ENCODE assay signal across 11 mouse cellular contexts in genomic region chr5:125477533-125477932, GRCm38 (mm10). TPM values are rescaled to one million over a fixed set of nuclear protein-coding genes. Genes with fewer than 3 reads are reported as not detected.
DNase-seq lines count a peak whose midpoint lies in the region; ATAC-seq and TF ChIP-seq lines count a peak whose summit lies in the region.
"Had no signal": no experiment of that assay in that cellular context is flagged by ENCODE, and none has a peak within 500 bp of the region (broad histone marks: within the 10 kb centered on the region; RNA-seq: fewer than 3 reads in every experiment).

No protein-coding gene starts in this region.

- no peaks in the 10 kb centered on the region for H3K36me3 ChIP-seq in heart, adult 2 months (ENCODE audit: control insufficient read depth, insufficient read depth, low read length)
- peaks cover 34% of the 10 kb centered on the region for H3K36me3 ChIP-seq in embryonic facial prominence, embryonic 10.5 days (replicated peaks)
- no peaks in the 10 kb centered on the region for H3K36me3 ChIP-seq in hindbrain, embryonic 16.5 days (ENCODE audit: control insufficient read depth, insufficient read depth, low read length)
- H3K36me3 ChIP-seq in midbrain, embryonic 14.5 days (ENCODE audit: control insufficient read depth, insufficient read depth, low read length) = peaks cover under 1% of the 10 kb centered on the region; the same call in 1 of the 2 replicates

- no peaks in the 10 kb centered on the region for H3K9me3 ChIP-seq in embryonic facial prominence, embryonic 10.5 days
- no peaks in the 10 kb centered on the region for H3K9me3 ChIP-seq in hindbrain, embryonic 16.5 days (ENCODE audit: control insufficient read depth, low read length)
- no peaks in the 10 kb centered on the region for H3K9me3 ChIP-seq in midbrain, embryonic 14.5 days (ENCODE audit: control insufficient read depth, low read length)

- H3K4me2 ChIP-seq in hindbrain, embryonic 16.5 days (ENCODE audit: low read length) = peak overlapping the region; percentile 75
- peak overlapping the region; percentile 91 for H3K4me2 ChIP-seq in midbrain, embryonic 14.5 days (ENCODE audit: low read length)

- intact Hi-C loops in heart, adult 2 months (cut with DNase I) = loop anchor here (5.0 to 10.0 kb wide), 2 partner anchors 45 to 613 kb away; partner anchors contain the start of genes Ccdc92, Dhx37 and Zfp664

- no peak for TF ChIP-seq EP300 in heart, adult 2 months (IDR thresholded peaks at IDR 0.05; ENCODE audit: insufficient read depth, low read depth, low read length)

- no peak for ATAC-seq in hindbrain, embryonic 16.5 days
- no peak for ATAC-seq in midbrain, embryonic 14.5 days (ENCODE audit: low FRiP score, low TSS enrichment)

- no peak overlapping the region for H3K9ac ChIP-seq in heart, adult 2 months (ENCODE audit: low read depth, low read length)
- peak overlapping the region; percentile 89; the same call in 1 of the 2 replicates for H3K9ac ChIP-seq in hindbrain, embryonic 16.5 days (ENCODE audit: low read depth, low read length)
- no peak overlapping the region; the same call in 1 of the 2 replicates for H3K9ac ChIP-seq in midbrain, embryonic 14.5 days (replicated peaks; ENCODE audit: low read length)

- H3K27ac ChIP-seq in heart, adult 2 months = no peak overlapping the region
- 0 out of 2 replicates have a peak overlapping the region, but pooled peaks have one; percentile 8 for H3K27ac ChIP-seq in embryonic facial prominence, embryonic 10.5 days (replicated peaks)
- H3K27ac ChIP-seq in hindbrain, embryonic 16.5 days (ENCODE audit: low read depth, low read length) = no peak overlapping the region
- no peak overlapping the region for H3K27ac ChIP-seq in midbrain, embryonic 14.5 days (replicated peaks; ENCODE audit: low read depth, low read length)

- DNase-seq in heart, adult 11 months = peak; percentile 84
- DNase-seq in heart, adult 2 months = no peak
- DNase-seq in embryonic facial prominence, embryonic 10.5 days (ENCODE audit: low spot score) = peak; percentile 17
- no peak for DNase-seq in midbrain, embryonic 14.5 days
- DNase-seq in testis, postnatal 10 days (ENCODE audit: low spot score) = no peak
- DNase-seq in cerebellum, adult 9-10 months = no peak
- no peak for DNase-seq in retina, embryonic 14.5 days (ENCODE audit: low spot score)
- DNase-seq: adrenal gland, adult 2 months; gastrocnemius, postnatal 36 days had no signal

- no peak for TF ChIP-seq CTCF in heart, adult 2 months (IDR thresholded peaks at IDR 0.05)

- H3K79me2 ChIP-seq in heart, adult 2 months (replicated peaks; ENCODE audit: control insufficient read depth, insufficient read depth, low read length) = no peaks in the 10 kb centered on the region

- TF ChIP-seq POLR2A in heart, adult 2 months (IDR thresholded peaks at IDR 0.05; ENCODE audit: insufficient read depth, low read depth, low read length) = no peak

- H3K27me3 ChIP-seq in heart, adult 2 months (ENCODE audit: control insufficient read depth, insufficient read depth, low read length) = no peaks in the 10 kb centered on the region
- H3K27me3 ChIP-seq in embryonic facial prominence, embryonic 10.5 days (replicated peaks; ENCODE audit: low read depth, poor library complexity, severe bottlenecking) = no peaks in the 10 kb centered on the region
- no peaks in the 10 kb centered on the region for H3K27me3 ChIP-seq in hindbrain, embryonic 16.5 days (replicated peaks; ENCODE audit: control insufficient read depth, insufficient read depth, low read length)
- H3K27me3 ChIP-seq in midbrain, embryonic 14.5 days (ENCODE audit: control insufficient read depth, insufficient read depth, low read length) = no peaks in the 10 kb centered on the region

- 83% methylated on average over 7 of the region's 7 CpGs for WGBS in heart, adult 2 months
- 59% methylated on average over 7 of the region's 7 CpGs for WGBS in embryonic facial prominence, embryonic 10.5 days
- WGBS in hindbrain, embryonic 16.5 days = 69% methylated on average over 7 of the region's 7 CpGs
- WGBS in midbrain, embryonic 14.5 days = 73% methylated on average over 7 of the region's 7 CpGs

- no peaks in the 10 kb centered on the region; the same call in 1 of the 2 replicates for H3K4me1 ChIP-seq in heart, adult 2 months (ENCODE audit: control insufficient read depth, insufficient read depth, low read length)
- H3K4me1 ChIP-seq in embryonic facial prominence, embryonic 10.5 days = peaks cover 43% of the 10 kb centered on the region
- peaks cover 28% of the 10 kb centered on the region for H3K4me1 ChIP-seq in hindbrain, embryonic 16.5 days (ENCODE audit: control insufficient read depth, insufficient read depth, low read depth, low read length)
- peaks cover 24% of the 10 kb centered on the region for H3K4me1 ChIP-seq in midbrain, embryonic 14.5 days (ENCODE audit: control insufficient read depth, insufficient read depth, low read length)

- no peak overlapping the region for H3K4me3 ChIP-seq in heart, adult 2 months
- H3K4me3 ChIP-seq in embryonic facial prominence, embryonic 10.5 days = peak overlapping the region; percentile 92
- H3K4me3 ChIP-seq in hindbrain, embryonic 16.5 days (ENCODE audit: low read length) = peak overlapping the region; percentile 82
- peak overlapping the region; percentile 78 for H3K4me3 ChIP-seq in midbrain, embryonic 14.5 days (replicated peaks; ENCODE audit: low read depth, low read length)

RNA-seq across cellular contexts. Expression of gene Aacs, which starts 1.9 kb away (rescaled TPM):
- 1 to 10 TPM; 3.3 to 3.9 TPM for total RNA-seq in heart, adult 2 months (2021)
- 9.8 and 17.7 TPM in 2 replicates for polyA plus RNA-seq in heart, adult 2 months (2012; rRNA removed)
- polyA plus RNA-seq in embryonic facial prominence, embryonic 10.5 days (2016; fragmentation: Nextera tagmentation; extraction: Ambion mirVana) = 51.2 and 60.1 TPM in 2 replicates
- 113 and 123 TPM in 2 replicates for polyA plus RNA-seq in hindbrain, embryonic 16.5 days (2015; fragmentation: Nextera tagmentation; extraction: Ambion mirVana)
- 63.6 and 71.3 TPM in 2 replicates for polyA plus RNA-seq in midbrain, embryonic 14.5 days (2014; fragmentation: Nextera tagmentation; extraction: Ambion mirVana)

RNA-seq across cellular contexts. Expression of gene Bri3bp, which starts 36.2 kb away (rescaled TPM):
- 10 to 100 TPM; 52.2 to 52.4 TPM for total RNA-seq in heart, adult 2 months (2021)
- 31.4 and 31.5 TPM in 2 replicates for polyA plus RNA-seq in heart, adult 2 months (2012; rRNA removed)
- 50.9 and 52.2 TPM in 2 replicates for polyA plus RNA-seq in embryonic facial prominence, embryonic 10.5 days (2016; fragmentation: Nextera tagmentation; extraction: Ambion mirVana)
- 40.2 and 42.5 TPM in 2 replicates for polyA plus RNA-seq in hindbrain, embryonic 16.5 days (2015; fragmentation: Nextera tagmentation; extraction: Ambion mirVana)
- 26.8 and 37.8 TPM in 2 replicates for polyA plus RNA-seq in midbrain, embryonic 14.5 days (2014; fragmentation: Nextera tagmentation; extraction: Ambion mirVana)

RNA-seq across cellular contexts. Expression of gene Dhx37, which starts 43.6 kb away (rescaled TPM):
- total RNA-seq in heart, adult 2 months (2021) = 10 to 100 TPM; 11.1 to 12.4 TPM
- polyA plus RNA-seq in heart, adult 2 months (2012; rRNA removed) = 14.8 and 15.7 TPM in 2 replicates
- 24.1 and 24.2 TPM in 2 replicates for polyA plus RNA-seq in embryonic facial prominence, embryonic 10.5 days (2016; fragmentation: Nextera tagmentation; extraction: Ambion mirVana)
- polyA plus RNA-seq in hindbrain, embryonic 16.5 days (2015; fragmentation: Nextera tagmentation; extraction: Ambion mirVana) = 10.2 and 12.0 TPM in 2 replicates
- polyA plus RNA-seq in midbrain, embryonic 14.5 days (2014; fragmentation: Nextera tagmentation; extraction: Ambion mirVana) = 8.5 and 9.8 TPM in 2 replicates

RNA-seq across cellular contexts. Expression of gene Tmem132b, which starts 54.0 kb away (rescaled TPM):
- not detected for total RNA-seq in heart, adult 2 months (2021)
- polyA plus RNA-seq in heart, adult 2 months (2012; rRNA removed) = not detected in 2 replicates
- 0.23 and 0.34 TPM in 2 replicates for polyA plus RNA-seq in embryonic facial prominence, embryonic 10.5 days (2016; fragmentation: Nextera tagmentation; extraction: Ambion mirVana)
- 3.9 and 4.2 TPM in 2 replicates for polyA plus RNA-seq in hindbrain, embryonic 16.5 days (2015; fragmentation: Nextera tagmentation; extraction: Ambion mirVana)
- 4.9 and 6.2 TPM in 2 replicates for polyA plus RNA-seq in midbrain, embryonic 14.5 days (2014; fragmentation: Nextera tagmentation; extraction: Ambion mirVana)
- total RNA-seq: megakaryocyte progenitor cell, adult 5-6 weeks had no signal

Comparison
In these comparisons a context has a peak if more than half of its experiments do, and no peak if none do; other contexts are left out.
1. DNase-seq: peak in heart, adult 11 months (single experiment) and embryonic facial prominence, embryonic 10.5 days (single experiment); none in heart, adult 2 months (0 of 2), midbrain, embryonic 14.5 days (single experiment), testis, postnatal 10 days (single experiment), cerebellum, adult 9-10 months (single experiment) and retina, embryonic 14.5 days (single experiment).